Mouse (Mus musculus): ENCODE measurements around the gene Ogg1.

Ogg1 gene

DNA sequence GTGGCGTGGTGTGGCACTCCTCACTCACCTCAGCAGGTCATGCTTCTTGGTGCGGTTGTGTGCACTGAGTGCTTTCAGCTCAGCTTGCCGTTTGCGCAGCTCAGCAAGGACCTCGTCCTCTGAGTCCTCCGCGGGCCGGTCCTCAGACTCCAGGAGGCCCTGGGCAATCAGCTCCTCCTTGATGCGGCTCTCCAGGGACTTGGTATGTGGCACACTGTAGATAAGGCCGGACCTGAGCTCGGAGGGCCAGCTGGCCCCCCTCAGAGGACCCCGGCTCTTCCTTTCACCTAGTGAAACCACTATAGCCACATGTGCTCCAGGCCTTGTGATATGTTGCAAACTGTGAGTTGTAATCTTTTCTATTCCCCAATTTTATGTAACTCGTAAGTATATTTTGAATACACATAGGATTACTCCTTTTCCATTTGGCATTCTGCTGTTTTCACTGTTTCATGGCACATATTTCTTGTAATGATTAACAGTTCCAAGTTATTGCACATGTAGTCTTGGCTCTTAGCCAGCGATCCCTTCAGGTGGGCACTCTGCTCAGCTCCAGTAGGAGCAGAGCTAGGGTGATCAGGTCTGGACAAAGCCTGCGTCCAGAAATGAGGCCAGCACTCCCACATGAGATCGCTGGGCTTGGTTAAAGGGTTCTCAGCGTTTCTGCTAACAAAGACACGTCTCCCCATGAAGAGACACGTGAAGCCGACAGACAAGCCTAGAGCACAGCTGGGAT is 43.6 kb downstream of the Ogg1 start:
- DNase-seq (ENCODE audit: low read depth, low spot score) = no peak

DNA sequence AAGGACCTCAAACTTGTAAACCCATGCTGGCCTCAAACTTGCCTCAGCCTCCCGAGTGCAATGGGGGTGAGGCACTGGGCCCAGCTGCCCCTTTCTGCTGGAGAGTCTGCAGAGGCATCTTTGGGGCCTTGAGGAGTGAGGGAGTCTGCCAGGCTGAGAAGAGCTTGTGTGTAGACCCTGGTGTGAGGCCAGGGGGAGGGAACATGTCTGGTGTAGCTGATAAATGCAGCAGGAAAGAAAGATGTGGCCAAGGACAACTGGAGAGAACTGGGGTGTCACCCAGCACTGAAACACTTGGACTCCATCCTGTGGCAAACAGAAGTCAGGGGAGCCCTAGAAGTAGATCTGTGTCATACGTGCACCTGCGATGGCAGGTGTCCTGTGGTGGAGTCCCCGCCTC is 46.7 kb downstream of the Ogg1 start:
- no peak for DNase-seq (ENCODE audit: low read depth, low spot score)

- DNase-seq (ENCODE audit: low read depth, low spot score) = no peak
Measured at GRCm38 (mm10) chr6:113377172-113377495, 50.4 kb downstream of the Ogg1 start.

GRCm38 (mm10) chr6:113377496-113378385 is 51.0 kb downstream of the Ogg1 start, which contains the start of the genes Tada3 and Arpc4:
Gene Tada3 (minus strand): TSS chr6:113377883.
Gene Arpc4 (plus strand): TSS chr6:113378115.
- DNase-seq (ENCODE audit: low read depth, low spot score) = peak; percentile 98

GRCm38 (mm10) chr6:113379246-113379645 is 52.5 kb downstream of the Ogg1 start:
- no peak for DNase-seq (ENCODE audit: low read depth, low spot score)

DNA sequence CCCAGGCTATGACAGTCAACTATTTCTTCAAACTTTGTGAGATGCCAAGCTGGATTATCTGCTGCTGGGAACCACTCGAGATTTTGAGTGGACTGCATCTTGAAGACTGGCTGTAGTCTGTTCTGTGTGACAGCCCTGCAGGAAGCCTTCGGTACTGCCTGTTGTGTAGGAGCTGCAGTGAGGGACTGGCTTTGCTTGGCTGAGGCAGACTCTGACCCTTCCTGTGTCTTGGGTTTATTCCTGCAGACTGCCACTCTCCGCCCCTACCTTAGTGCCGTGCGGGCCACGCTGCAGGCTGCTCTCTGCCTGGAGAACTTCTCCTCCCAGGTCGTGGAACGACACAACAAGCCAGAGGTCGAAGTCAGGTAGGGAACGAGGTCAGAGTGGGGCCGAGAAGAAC is 53.7 kb downstream of the Ogg1 start:
- peak; percentile 59 for DNase-seq (ENCODE audit: low read depth, low spot score)

DNA sequence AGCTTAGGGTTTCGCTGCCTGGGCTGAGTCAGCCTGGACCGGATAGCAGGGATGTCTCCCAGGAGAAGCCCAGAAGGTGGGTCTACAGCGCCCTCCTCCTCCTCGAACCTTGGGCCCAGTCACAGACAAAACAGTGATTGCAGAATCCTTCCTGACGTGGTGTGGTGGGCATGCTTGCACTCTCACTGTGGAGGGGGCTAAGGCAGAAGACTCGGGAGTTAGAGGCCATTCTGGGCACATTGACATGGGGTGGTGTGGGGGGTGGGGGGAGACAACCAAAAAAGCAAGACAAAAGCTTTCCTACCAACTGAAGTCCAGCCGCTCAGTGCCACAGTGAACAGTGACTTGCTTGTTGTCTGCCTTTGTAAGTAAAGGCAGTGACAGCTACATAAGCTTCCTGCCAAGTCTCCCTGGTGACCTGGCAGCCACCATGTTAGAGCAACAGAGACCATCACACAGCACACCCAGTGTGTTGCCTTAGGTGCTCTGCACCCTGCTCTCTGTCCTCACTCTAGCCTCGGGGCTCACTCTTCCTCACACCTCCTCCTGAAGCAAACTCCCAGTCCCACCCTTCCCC is 57.7 kb downstream of the Ogg1 start:
- DNase-seq (ENCODE audit: low read depth, low spot score) = no peak

Data from R1 (cell line).